Mouse (Mus musculus): ENCODE results near the gene Col12a1. TPM values are rescaled to one million over a fixed set of nuclear protein-coding genes. Genes with fewer than 3 reads are reported as not detected.

The Col12a1 gene
- 22.0 and 23.0 TPM in 2 replicates for polyA plus RNA-seq (2012; rRNA removed)

GRCm38 (mm10) chr9:79718481-79719370 is at the start of gene Col12a1:
Gene Col12a1 (minus strand): TSS chr9:79718831.

DNA sequence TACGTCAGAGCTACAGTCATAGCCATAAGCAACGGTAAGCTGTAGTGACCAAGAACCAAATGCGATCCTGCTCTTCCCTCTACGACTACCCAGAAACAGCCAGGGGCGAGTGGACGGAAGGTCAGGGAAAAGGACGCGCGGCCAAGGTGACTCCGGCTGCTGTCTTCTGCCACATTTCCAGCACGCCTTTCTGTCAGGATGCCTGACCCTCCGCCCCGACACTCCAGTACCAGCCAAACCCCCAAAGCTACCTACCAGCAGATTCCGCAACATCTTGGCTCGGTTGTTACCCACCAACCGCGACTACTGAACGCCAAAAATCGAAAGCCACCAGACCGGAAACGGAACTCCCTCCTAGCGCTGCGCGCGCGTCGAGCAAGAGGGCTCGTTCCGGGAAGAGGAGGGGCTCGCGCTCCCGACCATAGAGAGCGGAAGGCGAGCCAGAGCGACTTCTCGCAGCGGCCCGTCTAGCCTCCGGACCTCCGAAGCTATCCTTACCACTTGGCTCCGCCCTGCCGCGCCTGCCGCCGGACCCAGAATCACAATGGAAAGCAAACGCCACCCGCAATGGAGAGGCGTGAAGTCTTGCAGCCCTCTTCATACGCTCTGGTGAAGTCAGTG is 40.9 kb upstream of the Col12a1 start, which contains the start of gene Cox7a2:
Gene Cox7a2 (minus strand): TSS at position 494 of the 621 bp plus-strand sequence.

Other genes with a start within 250 kb of the Col12a1 start
- 83.0 and 109 TPM in 2 replicates for gene Cox7a2, start 41.0 kb upstream of the Col12a1 start, polyA plus RNA-seq (2012; rRNA removed)
- gene Tmem30a, start 74.7 kb upstream of the Col12a1 start, polyA plus RNA-seq (2012; rRNA removed), result 53.3 and 56.6 TPM in 2 replicates

Data from ovary, adult 2 months (tissue).